Mouse (Mus musculus) CH12.LX (cell line): Measurements from ENCODE around the gene Tmem63c. TPM values are rescaled to one million over a fixed set of nuclear protein-coding genes. Genes with fewer than 3 reads are reported as not detected.

Experiments
- DNase-seq: peaks from one replicate; pipeline ENCODE4 v3.0.0-alpha.2; 2013; ENCODE audit errors: extremely low read depth
- H3K27ac ChIP-seq: 2 replicates; pipeline ENCODE4 v1.5.1; 2012; ENCODE audit warnings: low read depth, mild to moderate bottlenecking, control low read depth, moderate library complexity; ENCODE audit not compliant: insufficient read depth
- H3K27me3 ChIP-seq: replicated peaks from 2 replicates; pipeline ENCODE3; 2012; ENCODE audit warnings: inconsistent platforms
- H3K36me3 ChIP-seq, 2 experiments: replicated peaks in 1 of 2; 2 replicates each; pipeline versions ENCODE3 to v1.6.1; 2012; ENCODE audit warnings: inconsistent platforms in 1 of 2, low read length in 1 of 2, mild to moderate bottlenecking in 1 of 2, mixed read lengths in 1 of 2, moderate library complexity in 1 of 2; ENCODE audit not compliant: control insufficient read depth in 1 of 2, insufficient read depth in 1 of 2
- H3K4me1 ChIP-seq, 2 experiments: 2 replicates each; pipeline ENCODE4 v1.6.1; 2012; ENCODE audit warnings: inconsistent platforms in 1 of 2, moderate library complexity in 1 of 2; ENCODE audit not compliant: insufficient read depth in 2 of 2, control insufficient read depth in 1 of 2
- H3K4me2 ChIP-seq: 2 replicates; pipeline ENCODE4 v1.6.1; 2012; ENCODE audit warnings: low read depth, mild to moderate bottlenecking, control low read depth; ENCODE audit not compliant: poor library complexity, insufficient read depth, severe bottlenecking
- H3K4me3 ChIP-seq, 3 experiments: fragments of 150-350 bp in 1 of 3; sonication (generic) in 1 of 3; replicated peaks in 1 of 3; 2 replicates each; pipeline versions ENCODE3 to v1.5.1; 2011 to 2012; ENCODE audit warnings: low read depth in 2 of 3, low read length in 2 of 3, mild to moderate bottlenecking in 2 of 3, moderate library complexity in 2 of 3, control low read depth in 1 of 3, improper control_type of control experiment in 1 of 3, inconsistent platforms in 1 of 3, mixed read lengths in 1 of 3; ENCODE audit not compliant: poor library complexity in 1 of 3
- H3K79me2 ChIP-seq: replicated peaks from 2 replicates; pipeline ENCODE4 v1.6.1; 2012; ENCODE audit warnings: mild to moderate bottlenecking, moderate library complexity; ENCODE audit not compliant: control insufficient read depth, poor library complexity, insufficient read depth, severe bottlenecking; ENCODE audit errors: extremely low read depth
- H3K9ac ChIP-seq: 2 replicates; pipeline ENCODE4 v1.6.1; 2012; ENCODE audit warnings: low read depth, mild to moderate bottlenecking, control low read depth, moderate library complexity; ENCODE audit not compliant: insufficient read depth
- H3K9me3 ChIP-seq: replicated peaks from 2 replicates; pipeline ENCODE3; 2012; ENCODE audit warnings: low read length, inconsistent platforms, mixed read lengths
- BHLHE40 ChIP-seq: IDR thresholded peaks from 2 replicates; pipeline ENCODE4 v1.6.1; 2011; ENCODE audit warnings: mild to moderate bottlenecking, low read depth, low read length, improper control_type of control experiment
- CTCF ChIP-seq, 2 experiments: IDR thresholded peaks in 1 of 2; conservative IDR thresholded peaks in 1 of 2; 2 replicates each; pipeline ENCODE4 v1.5.1; 2011 to 2012; ENCODE audit warnings: low read depth in 2 of 2, low read length in 2 of 2, improper control_type of control experiment in 1 of 2, inconsistent platforms in 1 of 2, mild to moderate bottlenecking in 1 of 2, moderate library complexity in 1 of 2
- HCFC1 ChIP-seq: IDR thresholded peaks from 2 replicates; pipeline ENCODE4 v1.6.1; 2012; ENCODE audit warnings: low read depth, mild to moderate bottlenecking, inconsistent platforms, low read length, improper control_type of control experiment
- JUND ChIP-seq: conservative IDR thresholded peaks from 2 replicates; pipeline ENCODE4 v1.6.1; 2011; ENCODE audit warnings: low read depth, low read length, improper control_type of control experiment
- MAFK ChIP-seq: IDR thresholded peaks from 2 replicates; pipeline ENCODE4 v1.6.1; 2011; ENCODE audit warnings: low read length, improper control_type of control experiment; ENCODE audit not compliant: insufficient replicate concordance
- MAX ChIP-seq: IDR thresholded peaks from 2 replicates; pipeline ENCODE4 v1.6.1; 2011; ENCODE audit warnings: low read length, improper control_type of control experiment
- MAZ ChIP-seq: IDR thresholded peaks from 2 replicates; pipeline ENCODE4 v1.6.1; 2012; ENCODE audit warnings: low read depth, mild to moderate bottlenecking, inconsistent platforms, low read length, improper control_type of control experiment, moderate library complexity
- POLR2AphosphoS2 ChIP-seq: IDR thresholded peaks from 2 replicates; pipeline ENCODE4 v1.6.1; 2011; ENCODE audit warnings: low read depth, low read length, improper control_type of control experiment
- RAD21 ChIP-seq: IDR thresholded peaks from 2 replicates; pipeline ENCODE4 v1.6.1; 2011; ENCODE audit warnings: low read depth, mild to moderate bottlenecking, low read length, improper control_type of control experiment, moderate library complexity
- SMC3 ChIP-seq: IDR thresholded peaks from 2 replicates; pipeline ENCODE4 v1.6.1; 2011; ENCODE audit warnings: low read depth, low read length, improper control_type of control experiment
- UBTF ChIP-seq: IDR thresholded peaks from 2 replicates; pipeline ENCODE4 v1.6.1; 2012; ENCODE audit warnings: low read depth, mild to moderate bottlenecking, inconsistent platforms, low read length, improper control_type of control experiment, moderate library complexity
- USF2 ChIP-seq: conservative IDR thresholded peaks from 2 replicates; pipeline ENCODE4 v1.6.1; 2011; ENCODE audit warnings: low read depth, low read length, improper control_type of control experiment
- ZC3H11A ChIP-seq: IDR thresholded peaks from 2 replicates; pipeline ENCODE4 v1.6.1; 2012; ENCODE audit warnings: low read depth, mild to moderate bottlenecking, inconsistent platforms, low read length, improper control_type of control experiment
- dilution Hi-C: fragments of 300-500 bp; cut with MboI; formaldehyde crosslinking; loops from 2 replicates; pipeline ENCODE4 v1.14.3; 2020; ENCODE audit warnings: low sequenced_read_pairs; ENCODE audit not compliant: extremely low pct_unique_long_range_greater_than_20kb, extremely low pct_ligation_motif_present
- in situ Hi-C: fragments of 300-500 bp; cut with MboI; formaldehyde crosslinking; loops from 3 replicates; pipeline ENCODE4 v1.14.3; 2019; ENCODE audit warnings: low sequenced_read_pairs, low pct_ligation_motif_present, low pct_unique_long_range_greater_than_20kb, mixed read lengths
- polyA plus RNA-seq: library from polyadenylated mRNA; unstranded; fragments of >175 nt; gene quantifications from 2 replicates; pipeline ENCODE4 v1.2.1, GENCODE M21; 2012; ENCODE audit warnings: low read depth; ENCODE audit not compliant: insufficient read length
- total RNA-seq, 2 experiments: library from RNA; depleted of rRNA; stranded (reverse); fragments of 300-350 nt in 1 of 2; fragments of >200 nt in 1 of 2; gene quantifications; 2 replicates each; pipeline ENCODE4 v1.2.3; 2012 to 2014

Tmem63c gene
- total and polyA plus RNA-seq, 3 experiments = 0.08 to 0.53 (median 0.11) TPM

DNA sequence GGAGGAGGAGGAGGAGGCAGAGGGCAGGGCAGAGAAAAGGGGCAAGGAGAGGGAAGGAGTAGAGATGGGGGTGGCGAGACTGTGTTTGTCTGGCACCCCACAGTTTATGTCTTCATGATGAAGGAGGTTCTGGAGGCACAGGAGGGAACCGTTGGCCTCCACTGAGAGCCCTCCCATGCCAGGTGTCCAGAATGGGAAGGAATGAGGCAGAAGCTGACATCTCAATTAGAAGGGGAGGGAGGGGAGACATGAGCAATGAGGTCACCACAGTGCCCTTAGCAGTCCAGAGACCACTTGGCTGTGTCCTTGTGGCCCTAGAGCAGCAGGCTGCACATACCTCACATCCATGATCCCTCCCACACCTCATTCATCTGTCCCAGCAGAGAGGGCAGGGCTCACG lies 26.4 kb upstream of the Tmem63c start:
- no peak overlapping the region for H3K4me3 ChIP-seq
- H3K27me3 ChIP-seq = peaks cover 81% of the 10 kb centered on the region
- dilution Hi-C loops = no loop called here
- no peaks in the 10 kb centered on the region for H3K79me2 ChIP-seq
- no peak overlapping the region for H3K9ac ChIP-seq
- H3K4me1 ChIP-seq = no peaks in the 10 kb centered on the region
- no peak overlapping the region for H3K4me2 ChIP-seq
- DNase-seq = no peak
- peaks cover 4% of the 10 kb centered on the region for H3K9me3 ChIP-seq
- in situ Hi-C loops = no loop called here
- no peaks in the 10 kb centered on the region for H3K36me3 ChIP-seq
- H3K27ac ChIP-seq = no peak overlapping the region
- no peak for TF ChIP-seq USF2

DNA sequence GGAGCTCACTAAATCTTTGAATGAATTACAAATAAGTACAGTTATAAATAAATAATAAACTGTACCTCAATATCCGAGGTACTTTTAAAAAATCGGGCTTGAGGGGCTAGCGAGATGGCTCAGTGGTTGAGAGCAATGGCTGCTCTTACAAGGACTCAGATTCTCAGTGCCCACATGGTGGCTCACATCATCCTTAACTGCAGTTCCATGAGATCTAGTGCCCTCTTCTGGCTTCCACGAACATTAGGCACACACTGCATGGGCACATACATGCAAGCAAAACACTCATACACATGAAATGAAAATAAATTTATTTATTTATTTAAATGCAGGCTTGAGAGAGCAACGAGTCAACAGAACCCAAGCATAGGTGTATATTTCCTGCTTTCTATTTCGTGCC lies 25.2 kb upstream of the Tmem63c start:
- no peaks in the 10 kb centered on the region for H3K79me2 ChIP-seq
- H3K36me3 ChIP-seq = no peaks in the 10 kb centered on the region
- TF ChIP-seq MAX = no peak
- peak in 1 of 2 experiments; percentile 32; a peak in 1 of 4 replicates for TF ChIP-seq CTCF (conservative IDR thresholded peaks at IDR 0.05 in 1 of 2, IDR thresholded peaks at IDR 0.05 in 1 of 2; ENCODE audit: low read depth in 2 of 2, low read length in 2 of 2)
- no peak overlapping the region for H3K4me3 ChIP-seq
- no peaks in the 10 kb centered on the region; a peak in 1 of 4 replicates for H3K4me1 ChIP-seq
- in situ Hi-C loops = no loop called here
- no peak overlapping the region for H3K27ac ChIP-seq
- H3K27me3 ChIP-seq = peaks cover 83% of the 10 kb centered on the region
- dilution Hi-C loops = no loop called here
- DNase-seq = no peak
- peaks cover 4% of the 10 kb centered on the region for H3K9me3 ChIP-seq
- no peak overlapping the region for H3K9ac ChIP-seq
- H3K4me2 ChIP-seq = no peak overlapping the region

DNA sequence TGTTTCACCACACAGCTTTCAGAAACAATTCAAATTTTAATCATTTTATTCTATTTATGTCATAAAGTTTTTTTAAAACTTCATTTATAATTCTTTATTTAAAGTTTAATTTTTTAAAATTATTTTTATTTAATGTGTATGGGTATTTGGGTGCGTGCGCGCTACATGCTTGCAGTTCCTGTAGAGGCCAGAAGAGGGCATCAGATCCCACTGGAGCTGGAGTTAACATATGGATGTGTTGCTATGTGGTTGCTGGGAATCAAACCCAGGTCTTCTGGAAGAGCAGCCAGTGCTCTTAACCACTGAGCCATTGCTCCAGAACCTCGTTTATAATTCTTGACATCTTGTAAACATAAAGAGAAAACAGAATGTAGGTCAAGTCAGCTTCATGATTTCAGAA lies 22.4 kb upstream of the Tmem63c start:
- TF ChIP-seq CTCF (conservative IDR thresholded peaks at IDR 0.05 in 1 of 2, IDR thresholded peaks at IDR 0.05 in 1 of 2; ENCODE audit: low read depth in 2 of 2, low read length in 2 of 2) = peak in 1 of 2 experiments; percentile 39; a peak in 3 of 4 replicates
- TF ChIP-seq UBTF = no peak

DNA sequence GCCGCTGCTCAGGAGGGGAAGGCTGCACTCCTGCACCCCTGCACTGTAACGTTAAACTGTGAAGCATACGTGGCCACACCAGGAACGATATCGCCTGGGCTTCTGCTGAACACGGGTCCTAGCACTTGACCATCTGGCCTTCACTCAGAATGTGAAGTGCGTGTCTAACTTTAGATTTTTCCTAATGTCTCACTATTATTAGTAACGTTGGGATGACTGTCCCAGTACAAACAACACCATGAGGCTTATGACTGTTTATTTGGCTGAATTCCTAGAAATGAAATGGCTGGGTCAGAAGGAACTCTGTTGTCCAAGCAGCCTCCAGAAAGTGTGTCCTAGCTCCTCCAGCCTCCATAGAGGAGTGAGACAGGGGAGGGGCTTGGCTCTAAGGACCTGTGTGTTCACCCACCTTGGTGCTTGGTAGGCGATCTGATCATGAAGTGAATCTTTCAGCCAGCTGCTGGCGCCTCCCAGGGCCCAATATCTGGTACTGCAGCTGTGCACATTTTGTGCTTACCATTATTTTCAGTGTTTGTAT lies 21.8 kb upstream of the Tmem63c start:
- dilution Hi-C loops (no loop called here), in situ Hi-C loops (no loop called here)
- Histone ChIP-seq H3K9me3 (peaks cover 4% of the 10 kb centered on the region), H3K27me3 (peaks cover 73% of the 10 kb centered on the region), H3K27ac (no peak overlapping the region), H3K4me2 (no peak overlapping the region)
- TF ChIP-seq ZC3H11A (no peak), POLR2AphosphoS2 (no peak), HCFC1 (no peak), RAD21 (peak; percentile 15), CTCF (conservative IDR thresholded peaks at IDR 0.05 in 1 of 2, IDR thresholded peaks at IDR 0.05 in 1 of 2; ENCODE audit: low read depth in 2 of 2, low read length in 2 of 2) (peak in 1 of 2 experiments; percentile 49; a peak in 2 of 4 replicates), SMC3 (peak; percentile 12; the same call in 1 of the 2 replicates), MAZ (no peak), MAFK (no peak), BHLHE40 (no peak), JUND (no peak)
- TF ChIP-seq, all 38 proteins: peak for 3
- H3K9ac ChIP-seq = no peak overlapping the region
- H3K4me3 ChIP-seq = no peak overlapping the region
- no peaks in the 10 kb centered on the region for H3K36me3 ChIP-seq
- no peaks in the 10 kb centered on the region; a peak in 1 of 4 replicates for H3K4me1 ChIP-seq
- DNase-seq = no peak
- no peaks in the 10 kb centered on the region for H3K79me2 ChIP-seq

More for the DNA sequence above, 22.4 kb upstream of the Tmem63c start:
- dilution Hi-C loops = no loop called here
- H3K27ac ChIP-seq = no peak overlapping the region
- DNase-seq = no peak
- H3K4me1 ChIP-seq = no peaks in the 10 kb centered on the region; a peak in 1 of 4 replicates
- H3K9ac ChIP-seq = no peak overlapping the region
- H3K9me3 ChIP-seq = peaks cover 4% of the 10 kb centered on the region
- in situ Hi-C loops = no loop called here
- no peak overlapping the region for H3K4me3 ChIP-seq
- peaks cover 76% of the 10 kb centered on the region for H3K27me3 ChIP-seq
- no peak overlapping the region for H3K4me2 ChIP-seq
- no peaks in the 10 kb centered on the region for H3K36me3 ChIP-seq
- no peaks in the 10 kb centered on the region for H3K79me2 ChIP-seq
